Mouse (Mus musculus) subcutaneous adipose tissue, adult 2 months (tissue): Measurements from ENCODE around the gene Slc13a3. TPM values are rescaled to one million over a fixed set of nuclear protein-coding genes. Genes with fewer than 3 reads are reported as not detected.

Source experiments
- polyA plus RNA-seq: library from polyadenylated mRNA; depleted of rRNA; stranded (reverse); fragments of >200 nt; gene quantifications from 2 replicates; pipeline ENCODE4 v1.2.3, GENCODE M21; 2012; ENCODE audit warnings: low replicate concordance; rRNA removed

Gene Slc13a3
- 1.7 and 3.2 TPM in 2 replicates for polyA plus RNA-seq

DNA sequence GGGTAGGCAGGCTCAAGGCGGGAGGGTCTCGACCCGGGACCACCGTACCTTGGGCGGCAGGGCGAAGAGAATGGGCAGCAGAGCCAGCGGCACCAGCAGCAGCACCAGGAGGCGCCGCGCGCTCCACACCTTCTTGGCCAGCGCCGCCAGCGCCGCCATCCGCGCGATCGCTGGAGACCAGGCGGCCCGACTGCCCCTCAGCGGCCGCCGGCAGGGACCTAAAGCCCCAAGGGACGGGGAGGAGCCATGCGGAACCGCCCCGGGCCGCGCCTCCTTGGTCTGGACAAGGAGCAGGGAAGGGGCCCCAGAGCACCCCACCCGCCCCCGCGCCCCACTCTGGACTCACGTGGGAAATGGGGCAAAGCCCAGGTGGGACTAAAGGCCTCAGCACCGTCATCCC, at the start of gene Slc13a3:
Slc13a3 (minus strand) TSS at position 228 of the 400 bp plus-strand sequence.

DNA sequence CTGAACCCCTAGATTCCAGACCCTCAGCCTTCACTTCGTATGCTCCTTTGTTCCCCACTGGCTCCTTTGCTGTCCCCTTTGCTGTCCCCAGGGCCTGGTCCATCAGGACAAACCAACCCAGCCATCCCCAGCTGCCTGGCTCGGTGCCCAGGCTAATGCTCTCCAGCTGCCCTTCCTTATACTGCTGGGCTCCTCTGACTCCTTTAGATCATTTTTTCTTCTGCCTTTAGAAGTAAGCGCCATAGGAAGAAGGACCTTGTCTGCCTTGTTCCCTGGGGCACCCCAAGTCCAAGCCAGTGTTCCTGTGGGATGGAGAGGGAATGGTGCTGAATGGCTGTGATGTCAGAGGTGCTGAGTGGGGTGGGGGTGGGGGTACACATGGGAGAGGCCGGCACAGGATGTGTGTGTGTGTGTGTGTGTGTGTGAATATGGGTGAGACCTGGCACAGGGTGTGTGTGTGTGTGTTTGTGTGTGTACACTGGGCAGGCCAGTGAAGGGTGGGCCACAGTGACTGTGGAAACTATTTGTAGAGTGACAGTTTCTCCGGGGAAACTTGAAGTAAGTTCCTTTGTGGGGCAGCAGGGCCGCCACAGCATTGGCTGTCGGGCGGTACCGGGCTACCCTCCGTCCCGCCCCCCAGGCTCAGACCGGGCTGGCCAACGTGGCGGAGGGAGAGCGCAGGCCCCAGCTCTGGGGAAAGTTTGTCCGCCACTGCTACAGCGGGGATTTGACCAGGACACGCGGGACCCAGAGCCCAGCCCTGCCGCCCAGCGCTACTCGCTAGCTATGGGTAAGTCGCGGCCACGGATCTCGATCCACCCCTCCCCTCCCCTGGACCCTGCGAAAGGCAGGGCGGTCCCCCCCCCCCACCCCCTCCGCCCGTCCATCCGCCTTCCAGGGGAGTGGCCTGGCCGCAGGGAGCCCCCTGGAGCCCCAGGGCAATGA, 30.5 kb upstream of the Slc13a3 start, which contains the start of gene Slc2a10:
Slc2a10 (plus strand) TSS at position 529 of the 945 bp plus-strand sequence.

DNA sequence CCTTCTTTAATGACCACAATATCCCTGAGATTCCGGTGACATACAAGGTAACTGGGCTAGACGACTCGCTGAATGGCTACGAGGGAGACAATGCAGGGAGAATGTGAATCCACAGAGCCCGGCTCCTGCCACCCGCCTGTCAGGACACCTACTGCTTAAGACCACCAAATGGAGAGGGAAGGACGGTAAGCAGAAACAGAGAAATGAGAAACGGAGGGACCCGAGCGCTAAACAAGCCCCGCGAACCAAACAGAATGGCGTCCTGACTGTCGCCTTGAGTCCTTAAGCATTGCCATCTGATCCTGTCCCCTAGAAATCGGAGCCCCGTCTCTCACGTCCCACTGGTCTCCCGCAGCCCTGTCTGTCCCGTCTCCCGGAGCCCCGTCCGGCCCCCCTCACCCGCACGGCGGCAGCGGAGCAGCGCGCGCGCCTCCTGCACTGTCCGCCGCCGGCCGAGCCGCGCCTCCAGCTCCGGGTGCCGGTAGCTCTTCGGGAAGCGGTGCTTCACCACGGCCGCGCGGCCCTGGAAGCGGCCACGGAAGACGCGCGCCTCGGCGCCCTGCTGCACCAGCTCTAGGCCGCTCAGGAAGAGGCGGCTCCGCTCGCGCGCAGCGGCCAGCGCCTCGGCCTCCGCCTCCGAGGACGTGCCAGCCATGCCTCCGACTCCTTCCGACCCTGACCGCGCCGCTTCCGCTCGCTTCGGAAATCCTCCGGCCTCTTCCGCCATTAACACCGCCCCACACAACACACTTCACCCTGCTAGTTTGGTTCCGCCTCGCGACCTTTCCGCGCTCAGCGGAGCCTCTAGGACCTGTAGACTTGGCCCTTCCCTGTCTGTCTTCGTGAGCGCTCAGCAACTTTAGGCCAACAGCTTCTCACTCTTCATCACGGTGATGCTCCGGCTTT, 19.9 kb upstream of the Slc13a3 start, which contains the start of gene Trp53rka:
Trp53rka (minus strand) TSS at position 677 of the 906 bp plus-strand sequence.

DNA sequence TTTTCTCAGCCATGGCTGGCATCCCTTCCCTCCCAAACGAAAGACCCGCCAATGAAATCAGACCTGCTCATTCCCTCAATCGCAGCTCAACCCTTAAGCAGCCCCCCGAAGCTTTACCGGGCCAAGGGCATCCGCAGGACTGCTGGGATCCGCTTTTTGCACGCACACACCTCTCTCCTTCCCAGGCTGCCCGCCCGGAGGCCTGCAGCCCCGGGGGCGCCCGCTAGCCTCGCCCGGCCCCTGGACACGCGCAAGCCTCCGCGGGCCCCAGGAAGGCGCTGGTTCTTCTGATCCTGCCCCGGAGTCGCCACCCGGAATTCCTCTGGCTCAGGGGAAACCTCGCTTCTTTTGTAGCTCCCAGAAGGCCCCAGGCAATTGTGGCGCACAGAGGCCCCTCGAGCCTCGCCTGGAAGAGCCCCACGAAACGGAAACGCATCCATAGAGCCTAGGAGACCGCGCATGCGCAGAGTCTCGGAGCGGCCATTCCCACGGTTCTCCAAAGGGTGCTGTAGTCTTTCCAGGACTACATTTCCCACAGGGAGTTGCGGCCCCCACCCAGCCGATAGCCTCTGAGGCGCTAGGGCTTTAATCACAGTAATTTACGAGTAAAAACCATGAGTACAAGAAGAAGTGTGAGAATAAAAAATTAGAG, 85.1 kb downstream of the Slc13a3 start, which contains the start of gene Zfp334:
Zfp334 (minus strand) TSS at position 416 of the 652 bp plus-strand sequence.

DNA sequence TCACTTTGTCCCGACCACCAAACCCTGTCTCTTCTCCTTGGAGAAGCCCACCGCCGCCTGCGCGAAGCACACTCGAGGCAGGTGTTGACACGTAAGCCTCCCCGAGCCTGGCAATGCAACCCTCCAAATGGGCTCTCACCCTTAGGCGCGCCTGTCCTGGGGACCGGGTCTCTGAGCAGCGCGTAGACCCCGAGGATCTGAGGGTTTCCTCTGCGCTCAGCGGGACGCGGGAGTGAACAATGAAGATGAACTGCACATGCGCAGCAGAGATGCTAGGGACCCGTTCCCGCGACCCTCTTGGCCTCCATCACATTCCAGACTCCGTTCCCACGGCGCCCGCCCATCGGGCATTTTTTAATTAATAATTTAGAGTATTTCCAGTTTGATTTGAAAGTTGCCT, 104.5 kb downstream of the Slc13a3 start, which contains the start of gene Zfp663:
Zfp663 (minus strand) TSS at position 234 of the 400 bp plus-strand sequence.

Other genes with a start within 250 kb of the Slc13a3 start
- 0.09 TPM in 1 of 2 replicates, not detected in the other for gene Cdh22, start 238.4 kb downstream of the Slc13a3 start, polyA plus RNA-seq
- gene Slc35c2, start 185.4 kb downstream of the Slc13a3 start, polyA plus RNA-seq = 63.8 and 71.8 TPM in 2 replicates
- 110 and 115 TPM in 2 replicates for gene Elmo2, start 146.8 kb downstream of the Slc13a3 start, polyA plus RNA-seq
- 0.08 and 0.20 TPM in 2 replicates for gene Zfp663, start 104.5 kb downstream of the Slc13a3 start, polyA plus RNA-seq
- 1.9 and 5.8 TPM in 2 replicates for gene Zfp334, start 85.0 kb downstream of the Slc13a3 start, polyA plus RNA-seq
- 0.23 and 0.64 TPM in 2 replicates for gene Ocstamp, start 72.8 kb downstream of the Slc13a3 start, polyA plus RNA-seq
- 14.8 and 28.2 TPM in 2 replicates for gene Trp53rka, start 20.1 kb upstream of the Slc13a3 start, polyA plus RNA-seq
- gene Slc2a10, start 30.6 kb upstream of the Slc13a3 start, polyA plus RNA-seq = 11.2 and 14.8 TPM in 2 replicates
- 10.2 and 81.5 TPM in 2 replicates for gene Eya2, start 121.8 kb upstream of the Slc13a3 start, polyA plus RNA-seq